Comparison of ENCODE assay signal across 26 mouse cellular contexts in genomic region chr9:30450834-30451233, GRCm38 (mm10). TPM values are rescaled to one million over a fixed set of nuclear protein-coding genes. Genes with fewer than 3 reads are reported as not detected.
A peak's percentile ranks its signal among the peaks of the same experiment; 100 is the strongest.
DNase-seq lines count a peak whose midpoint lies in the region; ATAC-seq and TF ChIP-seq lines count a peak whose summit lies in the region.
"Had no signal": no experiment of that assay in that cellular context is flagged by ENCODE, and none has a peak within 500 bp of the region (broad histone marks: within the 10 kb centered on the region; RNA-seq: fewer than 3 reads in every experiment).

No protein-coding gene starts in this region.

- WGBS in kidney, adult 2 months: 47% methylated on average over 2 of the region's 2 CpGs
- WGBS in lung, embryonic 15.5 days: 36% methylated on average over 2 of the region's 2 CpGs
- WGBS in hindbrain, embryonic 14.5 days: 73% methylated on average over 2 of the region's 2 CpGs
- 67% methylated on average over 2 of the region's 2 CpGs for WGBS in hindbrain, postnatal 0 days

- intact Hi-C loops in left cerebral cortex, postnatal 36 days (cut with DNase I): no loop called here

- TF ChIP-seq POLR2A in kidney, adult 2 months (IDR thresholded peaks at IDR 0.05; ENCODE audit: low read depth, low read length): no peak

- peaks cover 1% of the 10 kb centered on the region; the same call in 1 of the 2 replicates for H3K36me3 ChIP-seq in kidney, adult 2 months (ENCODE audit: control insufficient read depth, insufficient read depth, low read length)
- H3K36me3 ChIP-seq in lung, embryonic 15.5 days: peaks cover 10% of the 10 kb centered on the region; the same call in 1 of the 2 replicates
- H3K36me3 ChIP-seq in hindbrain, embryonic 14.5 days (replicated peaks; ENCODE audit: control insufficient read depth, insufficient read depth): peaks cover 41% of the 10 kb centered on the region
- peaks cover 29% of the 10 kb centered on the region for H3K36me3 ChIP-seq in hindbrain, postnatal 0 days (ENCODE audit: insufficient read depth, low read length)

- peak; percentile 75; the same call in 1 of the 2 replicates for ATAC-seq in lung, embryonic 15.5 days (ENCODE audit: borderline replicate concordance, extremely low read depth, low FRiP score, low TSS enrichment)
- ATAC-seq in hindbrain, embryonic 14.5 days (ENCODE audit: low FRiP score): no peak
- no peak for ATAC-seq in hindbrain, postnatal 0 days
- ATAC-seq: forebrain, embryonic 15.5 days; intestine, postnatal 0 days; midbrain, embryonic 13.5 days had no signal

- H3K4me2 ChIP-seq in lung, embryonic 15.5 days: no peak overlapping the region
- H3K4me2 ChIP-seq in hindbrain, embryonic 14.5 days (replicated peaks): no peak overlapping the region
- H3K4me2 ChIP-seq in hindbrain, postnatal 0 days (ENCODE audit: low read depth, low read length): no peak overlapping the region
- H3K4me2 ChIP-seq: embryonic facial prominence, embryonic 13.5 days; forebrain, embryonic 15.5 days; heart, embryonic 11.5 days; hindbrain, embryonic 12.5 days; limb, embryonic 15.5 days; liver, embryonic 13.5 days; midbrain, embryonic 13.5 days; stomach, embryonic 15.5 days had no signal

- H3K9me3 ChIP-seq in lung, embryonic 15.5 days: no peaks in the 10 kb centered on the region
- no peaks in the 10 kb centered on the region for H3K9me3 ChIP-seq in hindbrain, embryonic 14.5 days (ENCODE audit: control insufficient read depth, low read length)
- no peaks in the 10 kb centered on the region for H3K9me3 ChIP-seq in hindbrain, postnatal 0 days (ENCODE audit: low read length)
- H3K9me3 ChIP-seq: embryonic facial prominence, embryonic 13.5 days; forebrain, embryonic 10.5 days; forebrain, embryonic 15.5 days; G1E; hindbrain, embryonic 12.5 days; limb, embryonic 10.5 days; limb, embryonic 15.5 days; liver, embryonic 13.5 days; midbrain, embryonic 13.5 days; stomach, embryonic 15.5 days had no signal

- no peak for TF ChIP-seq CTCF in kidney, adult 2 months (conservative IDR thresholded peaks at IDR 0.05; ENCODE audit: insufficient read depth, insufficient read length, low read depth, low read length)
- no peak for TF ChIP-seq CTCF in hindbrain, postnatal 0 days (IDR thresholded peaks at IDR 0.05; ENCODE audit: low read depth)

- no peak overlapping the region for H3K9ac ChIP-seq in lung, embryonic 15.5 days
- H3K9ac ChIP-seq in hindbrain, embryonic 14.5 days: no peak overlapping the region
- H3K9ac ChIP-seq in hindbrain, postnatal 0 days (replicated peaks; ENCODE audit: low read length): no peak overlapping the region
- H3K9ac ChIP-seq: embryonic facial prominence, embryonic 13.5 days; forebrain, embryonic 15.5 days; hindbrain, embryonic 12.5 days; limb, embryonic 15.5 days; liver, embryonic 13.5 days; midbrain, embryonic 13.5 days; stomach, embryonic 15.5 days had no signal

- peak; percentile 38 for DNase-seq in kidney, adult 2 months
- no peak for DNase-seq in kidney, adult 18-20 months
- DNase-seq in kidney, postnatal 10 days: peak; percentile 60
- DNase-seq in lung, postnatal 25 days (ENCODE audit: low spot score): peak; percentile 45
- DNase-seq in hindbrain, embryonic 14.5 days (ENCODE audit: low spot score): no peak
- no peak for DNase-seq in left cerebral cortex, postnatal 36 days (ENCODE audit: low spot score in 2 of 2)
- DNase-seq in hindbrain, postnatal 0 days (ENCODE audit: low spot score): no peak
- DNase-seq: adrenal gland, postnatal 14 days; cerebellum, adult 11 months; cerebellum, adult 9-11 months; gastrocnemius, postnatal 25 days; heart, postnatal 36 days; liver, embryonic 13.5 days had no signal

- H3K27me3 ChIP-seq in kidney, adult 2 months (replicated peaks; ENCODE audit: control insufficient read depth, insufficient read depth, low read length): no peaks in the 10 kb centered on the region
- no peaks in the 10 kb centered on the region for H3K27me3 ChIP-seq in lung, embryonic 15.5 days
- no peaks in the 10 kb centered on the region for H3K27me3 ChIP-seq in hindbrain, embryonic 14.5 days (ENCODE audit: control insufficient read depth, insufficient read depth, low read length)
- no peaks in the 10 kb centered on the region for H3K27me3 ChIP-seq in hindbrain, postnatal 0 days (ENCODE audit: insufficient read depth, low read length)
- H3K27me3 ChIP-seq: embryonic facial prominence, embryonic 13.5 days; forebrain, embryonic 15.5 days; hindbrain, embryonic 12.5 days; limb, embryonic 15.5 days; liver, embryonic 13.5 days; midbrain, embryonic 13.5 days; stomach, embryonic 15.5 days had no signal

- no peak overlapping the region; the same call in 1 of the 2 replicates for H3K27ac ChIP-seq in kidney, adult 2 months (ENCODE audit: insufficient read depth, low read depth, low read length)
- no peak overlapping the region for H3K27ac ChIP-seq in lung, embryonic 15.5 days
- H3K27ac ChIP-seq in hindbrain, embryonic 14.5 days: no peak overlapping the region
- H3K27ac ChIP-seq in hindbrain, postnatal 0 days: no peak overlapping the region
- H3K27ac ChIP-seq: embryonic facial prominence, embryonic 13.5 days; forebrain, embryonic 10.5 days; forebrain, embryonic 15.5 days; hindbrain, embryonic 12.5 days; limb, embryonic 10.5 days; limb, embryonic 15.5 days; liver, embryonic 13.5 days; macrophage; midbrain, embryonic 13.5 days; stomach, embryonic 15.5 days had no signal

- no peaks in the 10 kb centered on the region for H3K4me1 ChIP-seq in kidney, adult 2 months (ENCODE audit: control insufficient read depth, insufficient read depth, low read length)
- H3K4me1 ChIP-seq in lung, embryonic 15.5 days: 0 out of 2 replicates have a peak, but pooled peaks cover under 1% of the 10 kb centered on the region
- H3K4me1 ChIP-seq in hindbrain, embryonic 14.5 days (replicated peaks; ENCODE audit: control insufficient read depth, insufficient read depth, low read length): no peaks in the 10 kb centered on the region
- H3K4me1 ChIP-seq in hindbrain, postnatal 0 days (ENCODE audit: insufficient read depth, low read length): no peaks in the 10 kb centered on the region
- H3K4me1 ChIP-seq: embryonic facial prominence, embryonic 13.5 days; forebrain, embryonic 15.5 days; hindbrain, embryonic 12.5 days; limb, embryonic 15.5 days; liver, embryonic 13.5 days; midbrain, embryonic 13.5 days; stomach, embryonic 15.5 days had no signal

- no peak overlapping the region for H3K4me3 ChIP-seq in kidney, adult 2 months (ENCODE audit: insufficient read depth, low read depth, low read length)
- H3K4me3 ChIP-seq in lung, embryonic 15.5 days: no peak overlapping the region
- no peak overlapping the region for H3K4me3 ChIP-seq in hindbrain, embryonic 14.5 days (replicated peaks; ENCODE audit: low read length)
- H3K4me3 ChIP-seq in hindbrain, postnatal 0 days (ENCODE audit: low read length): no peak overlapping the region
- H3K4me3 ChIP-seq: embryonic facial prominence, embryonic 13.5 days; forebrain, embryonic 10.5 days; forebrain, embryonic 15.5 days; hindbrain, embryonic 12.5 days; limb, embryonic 10.5 days; limb, embryonic 15.5 days; liver, embryonic 13.5 days; midbrain, embryonic 13.5 days; stomach, embryonic 15.5 days had no signal

RNA-seq across cellular contexts. Expression of gene Snx19, which starts 23.9 kb away (rescaled TPM):
- 15.7 and 17.6 TPM in 2 replicates for polyA plus RNA-seq in kidney, adult 2 months (2012; rRNA removed)
- 17.1 and 17.6 TPM in 2 replicates for polyA plus RNA-seq in lung, embryonic 15.5 days (2015; fragmentation: Nextera tagmentation; extraction: Ambion mirVana)
- 26.5 and 28.1 TPM in 2 replicates for polyA plus RNA-seq in hindbrain, embryonic 14.5 days (2014; fragmentation: Nextera tagmentation; extraction: Ambion mirVana)
- 10 to 100 TPM; 43.9 to 45.7 TPM for total RNA-seq in left cerebral cortex, postnatal 36 days (2021)
- 28.6 and 30.8 TPM in 2 replicates for total RNA-seq in hindbrain, postnatal 0 days (2014; rRNA removed)
- 18.1 and 18.4 TPM in 2 replicates for polyA plus RNA-seq in hindbrain, postnatal 0 days (2015; fragmentation: Nextera tagmentation; extraction: Ambion mirVana)

Comparison
In these comparisons a context has a peak if more than half of its experiments do, and no peak if none do; other contexts are left out.
1. DNase-seq: peak in kidney, adult 2 months (single experiment), kidney, postnatal 10 days (single experiment) and lung, postnatal 25 days (single experiment); none in kidney, adult 18-20 months (single experiment), hindbrain, embryonic 14.5 days (single experiment), left cerebral cortex, postnatal 36 days (0 of 2) and hindbrain, postnatal 0 days (single experiment).